Mouse (Mus musculus) forebrain, embryonic 12.5 days (tissue): ENCODE measurements at regions not wholly inside any gene's neighbourhood (a gene's known extent, or its start where the extent isn't known, plus 50 kb on each side); places are given as distances from the start of the nearest gene placed in this dataset.
A peak's percentile ranks its signal among the peaks of the same experiment; 100 is the strongest.
"Not testable (repeated sequence)": the region's sequence is repeated elsewhere in the genome, so short reads cannot be mapped to it uniquely, and the experiment has no call there.

Experiments used
- ATAC-seq: fragments of 200-750 bp; cut with Nextera tagmentation; 2 replicates; pipeline ENCODE4 v1.8.0; 2017; ENCODE audit warnings: moderate TSS enrichment; ENCODE audit not compliant: low FRiP score
- H3K27ac ChIP-seq: fragments of 300-500 bp; sonication (generic); 2 replicates; pipeline ENCODE4 v1.5.1; 2016; ENCODE audit warnings: mild to moderate bottlenecking
- H3K27me3 ChIP-seq: fragments of 300-500 bp; sonication (generic); 2 replicates; pipeline ENCODE4 v1.6.1; 2016; ENCODE audit warnings: mild to moderate bottlenecking
- H3K36me3 ChIP-seq: fragments of 300-500 bp; sonication (generic); replicated peaks from 2 replicates; pipeline ENCODE4 v1.6.1; 2016; ENCODE audit warnings: mild to moderate bottlenecking
- H3K4me1 ChIP-seq: fragments of 300-500 bp; sonication (generic); 2 replicates; pipeline ENCODE4 v1.6.1; 2016
- H3K4me2 ChIP-seq: fragments of 300-500 bp; sonication (generic); 2 replicates; pipeline ENCODE4 v1.6.1; 2016; ENCODE audit warnings: mild to moderate bottlenecking, moderate library complexity
- H3K4me3 ChIP-seq: fragments of 300-500 bp; sonication (generic); replicated peaks from 2 replicates; pipeline ENCODE4 v1.5.1; 2016; ENCODE audit warnings: mild to moderate bottlenecking
- H3K9ac ChIP-seq: fragments of 300-500 bp; sonication (generic); 2 replicates; pipeline ENCODE4 v1.6.1; 2016; ENCODE audit warnings: mild to moderate bottlenecking
- H3K9me3 ChIP-seq: fragments of 300-500 bp; sonication (generic); 2 replicates; pipeline ENCODE4 v1.6.1; 2016
- WGBS: fragments of 180-500 bp; shearing (Covaris S2); methylation state at CpG from one replicate; pipeline ENCODE4 v1.1.7; 2016; 5-methylcytosine and 5-hydroxymethylcytosine counted together

DNA sequence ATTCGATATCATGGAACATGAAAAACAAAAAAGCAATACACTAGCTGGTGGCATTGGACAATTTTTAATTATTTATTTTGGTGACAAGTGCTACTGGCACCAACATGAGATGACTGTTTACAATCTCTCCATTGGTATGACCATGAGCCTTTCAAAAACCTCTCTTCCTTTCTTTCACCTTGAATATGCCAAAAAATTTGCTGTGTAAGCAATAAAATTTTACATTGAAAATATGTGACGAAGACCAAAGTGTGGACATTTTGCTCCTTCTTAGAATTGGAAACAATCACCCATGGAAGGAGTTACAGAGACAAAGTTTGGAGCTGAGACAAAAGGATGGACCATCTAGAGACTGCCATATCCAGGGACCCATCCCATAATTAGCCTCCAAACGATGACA lies 83.4 kb upstream of the Gm49339 start:
- H3K4me3 ChIP-seq, ATAC-seq: not testable (repeated sequence)

DNA sequence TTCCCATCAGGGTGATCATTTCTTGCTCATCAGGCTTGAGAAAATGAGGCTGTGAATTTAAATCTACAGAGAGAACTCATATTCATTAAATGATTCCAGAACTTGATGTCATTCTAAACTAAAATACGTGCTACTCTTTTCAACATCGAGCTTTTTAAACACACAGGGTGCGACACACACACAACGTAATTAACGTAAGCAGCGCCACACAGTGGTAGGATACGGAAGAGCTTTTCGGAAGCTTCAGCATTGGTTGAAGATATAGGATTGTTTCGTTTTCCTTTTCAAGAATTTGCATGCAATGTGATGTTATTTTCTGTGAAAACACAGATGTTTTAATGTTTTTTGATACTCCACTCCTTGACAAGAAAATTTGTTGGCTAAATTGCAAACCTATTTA lies 75.3 kb upstream of the Gm49339 start:
- H3K4me1 ChIP-seq: no peaks in the 10 kb centered on the region
- WGBS: 7% methylated on average over 9 of the region's 9 CpGs
- H3K36me3 ChIP-seq: no peaks in the 10 kb centered on the region
- H3K4me3 ChIP-seq: no peak overlapping the region
- no peak overlapping the region for H3K27ac ChIP-seq
- no peaks in the 10 kb centered on the region for H3K9me3 ChIP-seq
- peak; percentile 87 for ATAC-seq
- H3K9ac ChIP-seq: no peak overlapping the region
- H3K27me3 ChIP-seq: no peaks in the 10 kb centered on the region
- no peak overlapping the region for H3K4me2 ChIP-seq

More for the DNA sequence above, 83.4 kb upstream of the Gm49339 start:
- not testable (repeated sequence) for H3K27ac ChIP-seq, H3K27me3 ChIP-seq, H3K36me3 ChIP-seq, H3K9ac ChIP-seq, H3K9me3 ChIP-seq, H3K4me2 ChIP-seq, H3K4me1 ChIP-seq
- WGBS: 91% methylated on average over 3 of the region's 3 CpGs

DNA sequence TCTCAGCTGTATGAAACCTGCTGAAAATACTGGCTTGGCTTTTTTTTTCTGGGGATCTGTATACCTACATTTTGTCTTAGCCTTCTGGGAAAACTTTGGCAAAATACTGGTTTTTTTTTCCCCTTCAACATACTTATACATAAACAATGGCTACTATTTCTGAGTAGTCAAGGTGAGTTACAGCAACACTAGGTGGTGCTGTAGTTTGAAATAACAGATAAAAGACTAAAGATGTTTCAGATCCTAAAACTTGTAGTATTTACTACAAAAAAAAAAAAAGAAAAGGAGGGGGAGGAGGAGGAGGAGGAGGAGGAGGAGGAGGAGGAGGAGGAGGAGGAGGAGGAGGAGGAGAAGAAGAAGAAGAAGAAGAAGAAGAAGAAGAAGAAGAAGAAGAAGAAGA lies 67.6 kb upstream of the Gm49339 start:
- Histone ChIP-seq H3K27me3 (no peaks in the 10 kb centered on the region), H3K4me3 (no peak overlapping the region), H3K4me1 (no peaks in the 10 kb centered on the region), H3K36me3 (no peaks in the 10 kb centered on the region), H3K27ac (no peak overlapping the region), H3K9ac (no peak overlapping the region), H3K9me3 (no peaks in the 10 kb centered on the region), H3K4me2 (no peak overlapping the region)
- no peak for ATAC-seq

DNA sequence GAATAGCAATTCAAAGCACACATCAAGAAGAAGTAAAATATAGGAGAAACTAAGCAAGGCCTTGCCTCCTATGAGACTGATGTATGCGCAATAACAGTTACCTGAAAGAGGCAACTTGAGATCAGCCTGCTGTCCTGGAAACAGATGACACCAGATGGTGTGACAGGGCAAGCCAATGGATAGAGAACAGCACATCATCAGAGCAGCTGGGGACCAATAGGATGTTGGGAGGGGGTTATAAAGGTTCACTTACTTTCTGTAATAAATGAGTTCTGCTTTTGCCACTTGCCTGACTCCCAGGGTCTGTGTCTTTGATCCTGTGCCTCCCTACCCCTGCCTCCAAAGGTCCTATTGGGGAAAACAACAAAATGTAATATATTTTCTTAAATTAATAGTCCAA lies 65.9 kb upstream of the Gm49339 start:
- Histone ChIP-seq H3K4me2 (no peak overlapping the region), H3K36me3 (no peaks in the 10 kb centered on the region), H3K27me3 (no peaks in the 10 kb centered on the region), H3K9ac (no peak overlapping the region), H3K4me3 (no peak overlapping the region), H3K27ac (no peak overlapping the region), H3K9me3 (no peaks in the 10 kb centered on the region), H3K4me1 (no peaks in the 10 kb centered on the region)
- WGBS: 87% methylated on average over 1 of the region's 1 CpGs
- 0 out of 2 replicates have a peak, but pooled peaks have one; percentile 9 for ATAC-seq

DNA sequence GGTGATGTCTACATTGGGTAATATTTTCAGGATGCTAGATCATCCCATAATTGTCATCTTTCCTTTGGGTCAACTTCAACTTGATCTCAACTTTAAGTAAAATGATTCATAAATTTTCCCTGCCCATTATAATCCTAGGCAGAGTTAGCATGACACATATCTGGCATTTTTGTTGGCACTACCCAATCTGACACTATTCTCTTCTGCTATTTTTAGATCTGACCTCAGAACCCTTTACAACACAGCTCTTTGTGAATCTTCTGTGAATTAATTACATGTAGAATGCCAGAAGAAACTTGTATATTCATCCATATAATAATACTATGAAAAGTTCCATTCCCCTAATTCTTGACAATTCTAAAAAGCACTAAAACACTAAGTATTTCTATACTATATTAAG lies 63.7 kb upstream of the Gm49339 start:
- no peak for ATAC-seq
- H3K27ac ChIP-seq: no peak overlapping the region
- H3K36me3 ChIP-seq: no peaks in the 10 kb centered on the region
- no peaks in the 10 kb centered on the region for H3K9me3 ChIP-seq
- no peaks in the 10 kb centered on the region for H3K27me3 ChIP-seq
- no peak overlapping the region for H3K9ac ChIP-seq
- H3K4me2 ChIP-seq: no peak overlapping the region
- H3K4me3 ChIP-seq: no peak overlapping the region
- H3K4me1 ChIP-seq: no peaks in the 10 kb centered on the region

DNA sequence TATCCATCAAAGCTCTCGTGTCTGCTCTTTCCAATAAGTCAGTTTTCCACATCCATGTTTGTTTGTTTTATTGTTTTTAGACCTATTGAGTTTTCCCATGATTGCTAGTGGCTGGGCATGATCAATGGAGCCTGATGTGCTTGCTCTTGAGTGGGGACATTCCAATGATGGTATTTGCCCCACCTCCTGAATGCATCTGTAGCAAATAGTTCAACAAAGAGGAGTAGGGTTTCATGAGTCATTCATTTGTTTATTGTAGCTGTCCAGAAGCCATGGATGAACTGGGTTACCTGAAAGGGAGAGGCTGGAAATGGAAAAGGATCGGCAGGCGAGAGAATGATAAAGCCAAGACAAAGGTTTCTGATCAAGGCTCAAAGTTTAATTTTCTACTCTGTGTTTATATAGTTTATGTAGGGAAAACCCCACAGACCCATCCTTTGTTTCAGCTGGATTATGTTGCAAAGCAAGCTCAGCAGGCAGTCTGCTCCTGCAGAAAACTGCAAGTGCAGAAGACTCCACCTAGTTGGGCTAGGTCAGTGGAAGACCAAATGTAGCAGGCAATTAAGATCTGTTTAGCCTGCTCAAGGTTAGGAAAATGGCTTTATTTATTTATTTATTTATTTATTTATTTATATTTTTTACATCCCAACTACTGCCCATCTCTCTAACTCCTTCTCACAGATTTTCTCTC lies 63.0 kb upstream of the Gm49339 start:
- ATAC-seq: no peak
- H3K27me3 ChIP-seq: no peaks in the 10 kb centered on the region
- no peak overlapping the region for H3K9ac ChIP-seq
- H3K4me1 ChIP-seq: no peaks in the 10 kb centered on the region
- no peak overlapping the region for H3K4me2 ChIP-seq
- H3K36me3 ChIP-seq: no peaks in the 10 kb centered on the region
- 70% methylated on average over 3 of the region's 3 CpGs for WGBS
- no peak overlapping the region for H3K4me3 ChIP-seq
- H3K9me3 ChIP-seq: no peaks in the 10 kb centered on the region
- no peak overlapping the region for H3K27ac ChIP-seq

DNA sequence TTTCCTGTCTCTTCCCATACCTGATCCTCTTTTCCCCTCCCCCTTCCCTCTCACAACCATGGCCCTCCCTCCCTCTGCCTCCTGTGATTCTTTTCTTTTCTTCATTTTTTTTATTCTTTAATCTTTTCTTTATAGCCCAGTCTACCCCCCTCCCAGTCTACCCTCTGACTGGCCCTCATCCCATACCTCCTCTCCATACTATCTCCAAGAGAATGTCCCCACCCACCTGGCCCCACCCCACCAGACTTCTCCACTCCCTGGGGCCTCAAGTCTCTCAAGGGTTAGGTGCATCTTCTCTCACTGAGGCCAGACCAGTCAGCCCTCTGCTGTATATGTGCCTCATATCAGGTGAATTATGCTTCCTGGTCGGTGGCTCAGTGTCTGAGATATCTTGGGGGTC lies 61.9 kb upstream of the Gm49339 start:
- H3K36me3 ChIP-seq: no peaks in the 10 kb centered on the region
- WGBS: 74% methylated on average over 1 of the region's 1 CpGs
- no peaks in the 10 kb centered on the region for H3K27me3 ChIP-seq
- no peaks in the 10 kb centered on the region for H3K4me1 ChIP-seq
- no peak overlapping the region for H3K27ac ChIP-seq
- H3K4me3 ChIP-seq: no peak overlapping the region
- no peak overlapping the region for H3K9ac ChIP-seq
- H3K4me2 ChIP-seq: no peak overlapping the region
- no peak for ATAC-seq
- no peaks in the 10 kb centered on the region for H3K9me3 ChIP-seq

DNA sequence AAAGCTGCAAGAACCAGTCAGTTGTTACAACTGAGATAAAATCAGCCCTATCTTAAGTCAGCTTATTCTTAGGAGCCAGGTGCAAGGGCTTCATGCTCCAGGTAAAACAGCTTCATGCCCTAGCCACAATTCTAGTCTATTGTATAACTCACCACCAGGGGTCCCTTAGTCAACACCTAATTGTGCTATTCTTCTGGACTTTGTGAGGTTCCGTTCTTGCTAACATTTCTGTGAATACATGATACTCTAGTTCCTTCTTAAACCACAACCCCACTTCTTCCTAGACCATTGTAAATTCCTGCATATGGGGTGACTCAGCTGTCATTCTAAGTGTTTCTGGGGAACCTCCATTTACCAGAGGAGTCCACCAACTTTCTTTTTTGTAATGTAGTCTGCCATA lies 57.9 kb upstream of the Gm49339 start:
- ATAC-seq: no peak
- no peaks in the 10 kb centered on the region for H3K9me3 ChIP-seq

More for the DNA sequence above, 57.9 kb upstream of the Gm49339 start:
- WGBS: 77% methylated on average over 1 of the region's 1 CpGs
- no peak overlapping the region for H3K27ac ChIP-seq
- no peak overlapping the region for H3K4me2 ChIP-seq
- no peak overlapping the region for H3K4me3 ChIP-seq
- no peak overlapping the region for H3K9ac ChIP-seq
- H3K4me1 ChIP-seq: no peaks in the 10 kb centered on the region
- H3K36me3 ChIP-seq: no peaks in the 10 kb centered on the region
- H3K27me3 ChIP-seq: no peaks in the 10 kb centered on the region
